Mouse (Mus musculus) stomach, postnatal 0 days (tissue): Measurements from ENCODE around the gene Kirrel3.

Source experiments
- CTCF ChIP-seq: IDR thresholded peaks from 2 replicates; pipeline ENCODE4 v1.5.1; 2016; ENCODE audit warnings: antibody characterized with exemption, low read depth, mild to moderate bottlenecking, moderate library complexity
- EP300 ChIP-seq: optimal IDR thresholded peaks from 2 replicates; pipeline ENCODE3; 2016; ENCODE audit warnings: antibody characterized with exemption

GRCm38 (mm10) chr9:34585487-34585886 lies 99.8 kb downstream of the Kirrel3 start:
- TF ChIP-seq EP300 (no peak), CTCF (no peak)
